Mouse (Mus musculus): ENCODE results near the gene Olfr1186.
"Not testable (repeated sequence)": the region's sequence is repeated elsewhere in the genome, so short reads cannot be mapped to it uniquely, and the experiment has no call there.

The Olfr1186 gene

GRCm38 (mm10) chr2:88518251-88518650, at the start of gene Olfr1186:
Gene Olfr1186, plus strand, starts transcription at chr2:88518551.
- DNase-seq (ENCODE audit: low read depth, low spot score): no peak

GRCm38 (mm10) chr2:88483298-88483697, 35.1 kb upstream of the Olfr1186 start, which contains the start of gene Olfr1184:
Gene Olfr1184, plus strand, starts transcription at chr2:88483598.
- no peak for DNase-seq (ENCODE audit: low read depth, low spot score)

GRCm38 (mm10) chr2:88493020-88493419, 25.3 kb upstream of the Olfr1186 start, which contains the start of gene Olfr1185-ps1:
Gene Olfr1185-ps1, plus strand, starts transcription at chr2:88493320.
- DNase-seq (ENCODE audit: low read depth, low spot score): no peak

GRCm38 (mm10) chr2:88525720-88526119, 7.4 kb downstream of the Olfr1186 start:
- DNase-seq (ENCODE audit: low read depth, low spot score): no peak

GRCm38 (mm10) chr2:88556635-88557034, 38.3 kb downstream of the Olfr1186 start, which contains the start of gene Olfr1188:
Gene Olfr1188, plus strand, starts transcription at chr2:88556935.
- no peak for DNase-seq (ENCODE audit: low read depth, low spot score)

GRCm38 (mm10) chr2:88572696-88573095, 54.3 kb downstream of the Olfr1186 start:
- DNase-seq (ENCODE audit: low read depth, low spot score): not testable (repeated sequence)
